Mouse (Mus musculus) hindbrain, postnatal 0 days (tissue): ENCODE results near the gene Grk3. TPM values are rescaled to one million over a fixed set of nuclear protein-coding genes. Genes with fewer than 3 reads are reported as not detected.

ENCODE experiments used
- ATAC-seq: fragments of 200-750 bp; cut with Nextera tagmentation; 2 replicates; pipeline ENCODE4 v1.8.0; 2017; ENCODE audit warnings: mild to moderate bottlenecking, moderate TSS enrichment, moderate library complexity
- DNase-seq: peaks from one replicate; pipeline ENCODE4 v3.0.0-alpha.2; 2015; ENCODE audit warnings: low spot score
- H3K27ac ChIP-seq: fragments of 300-500 bp; sonication (generic); 2 replicates; pipeline ENCODE4 v1.5.1; 2014; ENCODE audit warnings: mild to moderate bottlenecking
- H3K27me3 ChIP-seq: fragments of 300-500 bp; sonication (generic); 2 replicates; pipeline ENCODE4 v1.6.1; 2014; ENCODE audit warnings: low read length, mixed read lengths; ENCODE audit not compliant: insufficient read depth
- H3K36me3 ChIP-seq: fragments of 300-500 bp; sonication (generic); 2 replicates; pipeline ENCODE4 v1.6.1; 2014; ENCODE audit warnings: low read length, mixed read lengths; ENCODE audit not compliant: insufficient read depth
- H3K4me1 ChIP-seq: fragments of 300-500 bp; sonication (generic); 2 replicates; pipeline ENCODE4 v1.6.1; 2014; ENCODE audit warnings: antibody characterized with exemption, low read length, mixed read lengths; ENCODE audit not compliant: insufficient read depth
- H3K4me2 ChIP-seq: fragments of 300-500 bp; sonication (generic); 2 replicates; pipeline ENCODE4 v1.6.1; 2014; ENCODE audit warnings: low read depth, mild to moderate bottlenecking, low read length, moderate library complexity, mixed read lengths
- H3K4me3 ChIP-seq: fragments of 300-500 bp; sonication (generic); 2 replicates; pipeline ENCODE4 v1.5.1; 2014; ENCODE audit warnings: low read length
- H3K9ac ChIP-seq: fragments of 300-500 bp; sonication (generic); replicated peaks from 2 replicates; pipeline ENCODE4 v1.6.1; 2014; ENCODE audit warnings: mild to moderate bottlenecking, low read length, moderate library complexity, mixed read lengths
- H3K9me3 ChIP-seq: fragments of 300-500 bp; sonication (generic); 2 replicates; pipeline ENCODE4 v1.6.1; 2016; ENCODE audit warnings: low read length, mixed read lengths
- CTCF ChIP-seq: IDR thresholded peaks from 2 replicates; pipeline ENCODE4 v1.5.1; 2016; ENCODE audit warnings: antibody characterized with exemption, control low read depth, low read depth
- WGBS: fragments of 180-500 bp; shearing (Covaris S2); extraction: QIAGEN DNeasy Blood & Tissue Kit; methylation state at CpG from one replicate; pipeline ENCODE4 v1.1.7; 2014; 5-methylcytosine and 5-hydroxymethylcytosine counted together
- polyA plus RNA-seq: library from polyadenylated mRNA; unstranded; fragments of >200 nt; fragmentation: Nextera tagmentation; extraction: Ambion mirVana; gene quantifications from 2 replicates; pipeline ENCODE4 v1.2.1, GENCODE M21; 2015
- total RNA-seq: library from RNA; depleted of rRNA; stranded (reverse); fragments of >200 nt; gene quantifications from 2 replicates; pipeline ENCODE4 v1.2.3, GENCODE M21; 2014

Gene Grk3
- total and polyA plus RNA-seq, 2 experiments from 2014 or later = 22.4 to 67.6 TPM

DNA sequence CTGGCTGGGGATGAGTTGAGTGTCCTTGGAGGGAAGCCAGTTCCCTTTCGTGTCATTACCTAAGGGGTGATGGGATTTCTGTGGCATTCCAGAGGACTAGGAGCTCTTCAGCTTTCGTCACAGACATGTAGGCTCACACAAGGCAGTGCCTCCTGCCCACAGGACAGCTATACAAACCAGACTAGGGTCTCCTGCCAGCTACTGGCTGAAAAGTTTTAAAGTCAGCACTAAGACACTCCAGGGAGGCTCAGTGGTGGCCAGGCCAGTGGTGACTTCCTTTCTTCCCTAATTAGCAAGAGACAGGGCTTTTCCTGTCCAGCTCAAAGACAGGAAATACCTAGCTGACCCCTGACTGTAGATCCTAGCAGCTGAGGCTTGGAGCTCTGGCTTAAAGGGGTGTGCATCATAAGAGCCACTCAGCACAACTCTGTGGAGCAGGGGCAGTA, 107.4 kb downstream of the Grk3 start:
- TF ChIP-seq CTCF = no peak
- DNase-seq (no peak), ATAC-seq (peak; percentile 35; the same call in 1 of the 2 replicates)
- H3K27ac ChIP-seq = no peak overlapping the region
- no peaks in the 10 kb centered on the region for H3K4me1 ChIP-seq
- no peak overlapping the region for H3K4me2 ChIP-seq
- WGBS = 27% methylated on average over 2 of the region's 2 CpGs
- no peak overlapping the region for H3K9ac ChIP-seq
- H3K9me3 ChIP-seq = no peaks in the 10 kb centered on the region
- H3K36me3 ChIP-seq = no peaks in the 10 kb centered on the region
- no peak overlapping the region for H3K4me3 ChIP-seq
- no peaks in the 10 kb centered on the region for H3K27me3 ChIP-seq

DNA sequence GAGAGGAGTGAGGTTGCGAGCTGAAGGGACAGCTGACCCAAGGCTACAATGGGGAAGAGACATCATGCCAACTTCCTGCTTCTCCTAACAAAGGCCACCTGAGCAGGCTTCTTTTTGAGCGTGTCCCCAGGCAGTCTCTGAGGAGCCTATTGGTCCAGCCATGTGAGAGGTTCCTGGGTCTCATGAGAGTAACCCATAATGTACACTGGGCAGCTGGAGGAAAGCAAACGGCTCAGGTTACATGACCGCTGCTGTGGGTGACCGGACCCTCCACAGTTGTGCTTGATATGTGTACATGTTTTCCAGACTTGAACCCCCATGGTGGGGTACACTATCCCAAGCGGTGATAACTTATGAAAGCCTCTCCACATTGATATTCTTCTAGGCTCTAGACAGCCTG, 108.1 kb downstream of the Grk3 start:
- H3K27me3 ChIP-seq = no peaks in the 10 kb centered on the region
- H3K4me1 ChIP-seq = no peaks in the 10 kb centered on the region
- no peaks in the 10 kb centered on the region for H3K36me3 ChIP-seq
- ATAC-seq (no peak), DNase-seq (no peak)
- H3K27ac ChIP-seq = no peak overlapping the region
- H3K9me3 ChIP-seq = no peaks in the 10 kb centered on the region
- TF ChIP-seq CTCF = no peak
- H3K4me3 ChIP-seq = no peak overlapping the region
- 75% methylated on average over 6 of the region's 6 CpGs for WGBS
- no peak overlapping the region for H3K9ac ChIP-seq
- H3K4me2 ChIP-seq = no peak overlapping the region

- H3K4me3 ChIP-seq = no peak within 1 kb of the TSS
- 75% methylated on average over 17 of the region's 17 CpGs for WGBS
- 0 out of 2 replicates have a peak, but pooled peaks cover 2% of the 10 kb centered on the region for H3K9me3 ChIP-seq
- H3K27ac ChIP-seq = no peak within 1 kb of the TSS
- TF ChIP-seq CTCF = no peak
- H3K27me3 ChIP-seq = no peaks in the 10 kb centered on the region
- no peak within 1 kb of the TSS for H3K4me2 ChIP-seq
- H3K4me1 ChIP-seq = no peaks in the 10 kb centered on the region
- no peak within 1 kb of the TSS for H3K9ac ChIP-seq
- H3K36me3 ChIP-seq = no peaks in the 10 kb centered on the region
- DNase-seq (no peak), ATAC-seq (no peak)
These were observed 119.6 kb downstream of the Grk3 start, which contains the start of gene Myo18b for GRCm38 (mm10) chr5:112895674-112896654. TSS of gene Myo18b (minus strand) at chr5:112896362.

- Histone ChIP-seq H3K4me3 (no peak overlapping the region), H3K27ac (no peak overlapping the region), H3K36me3 (no peaks in the 10 kb centered on the region), H3K9me3 (0 out of 2 replicates have a peak, but pooled peaks cover 2% of the 10 kb centered on the region), H3K27me3 (no peaks in the 10 kb centered on the region), H3K9ac (no peak overlapping the region), H3K4me1 (no peaks in the 10 kb centered on the region), H3K4me2 (no peak overlapping the region)
- WGBS = 72% methylated on average over 5 of the region's 5 CpGs
- DNase-seq (no peak), ATAC-seq (no peak)
- no peak for TF ChIP-seq CTCF
These were observed 122.0 kb downstream of the Grk3 start for GRCm38 (mm10) chr5:112893462-112894060.

- H3K9ac ChIP-seq = no peak overlapping the region
- TF ChIP-seq CTCF = no peak
- H3K27ac ChIP-seq = no peak overlapping the region
- no peak overlapping the region for H3K4me2 ChIP-seq
- no peaks in the 10 kb centered on the region for H3K4me1 ChIP-seq
- no peaks in the 10 kb centered on the region for H3K36me3 ChIP-seq
- DNase-seq (no peak), ATAC-seq (no peak)
- H3K4me3 ChIP-seq = no peak overlapping the region
- no peaks in the 10 kb centered on the region for H3K9me3 ChIP-seq
- H3K27me3 ChIP-seq = no peaks in the 10 kb centered on the region
These were observed 123.2 kb downstream of the Grk3 start for GRCm38 (mm10) chr5:112892411-112892810.

DNA sequence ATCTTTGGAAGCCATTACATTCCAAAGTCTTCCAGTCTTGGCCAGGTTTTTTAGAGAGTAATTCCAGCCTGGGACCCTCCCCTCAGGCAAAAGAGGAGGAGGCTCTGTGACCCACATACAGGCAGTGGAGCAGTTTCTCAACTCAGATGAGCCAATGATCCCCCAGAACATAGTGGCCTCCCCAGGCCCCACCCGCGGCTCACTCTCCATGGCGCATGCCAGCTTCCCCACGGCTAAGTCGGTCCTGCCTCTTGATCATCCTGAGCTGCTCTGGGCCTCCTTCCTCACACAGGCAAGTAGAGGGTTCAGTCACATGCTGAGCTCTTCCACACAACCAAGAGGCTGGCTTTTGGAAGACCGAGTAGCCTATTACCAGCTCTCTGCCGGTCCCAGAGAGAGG, 126.9 kb downstream of the Grk3 start:
- 57% methylated on average over 7 of the region's 7 CpGs for WGBS
- ATAC-seq = no peak
- Histone ChIP-seq H3K27ac (no peak overlapping the region), H3K4me2 (no peak overlapping the region), H3K9me3 (no peaks in the 10 kb centered on the region), H3K9ac (no peak overlapping the region), H3K4me1 (no peaks in the 10 kb centered on the region), H3K27me3 (no peaks in the 10 kb centered on the region), H3K36me3 (no peaks in the 10 kb centered on the region), H3K4me3 (no peak overlapping the region)
- TF ChIP-seq CTCF = no peak
- DNase-seq = no peak
